Mouse (Mus musculus): ENCODE data around the gene Atg4c. TPM values are rescaled to one million over a fixed set of nuclear protein-coding genes. Genes with fewer than 3 reads are reported as not detected.
A peak's percentile ranks its signal among the peaks of the same experiment; 100 is the strongest.

The Atg4c gene
- polyA plus RNA-seq, 1 experiment from 2014 or later, result 12.2 TPM

- peak overlapping the region; percentile 66 for H3K4me3 ChIP-seq (ENCODE audit: low read depth, low read length)
- peak overlapping the region; percentile 56 for H3K9ac ChIP-seq (ENCODE audit: low read depth, low read length)
- no peak for TF ChIP-seq CTCF (IDR thresholded peaks at IDR 0.05; ENCODE audit: low read depth)
- H3K4me1 ChIP-seq (replicated peaks; ENCODE audit: control insufficient read depth, insufficient read depth, low read length), result no peaks in the 10 kb centered on the region
- no peaks in the 10 kb centered on the region for H3K9me3 ChIP-seq (ENCODE audit: control insufficient read depth)
- WGBS, result 16% methylated on average over 5 of the region's 5 CpGs
- no peaks in the 10 kb centered on the region for H3K36me3 ChIP-seq (ENCODE audit: control insufficient read depth, insufficient read depth)
- ATAC-seq, result no peak
- H3K4me2 ChIP-seq (replicated peaks; ENCODE audit: low read depth), result peak overlapping the region; percentile 66
- H3K27ac ChIP-seq (ENCODE audit: low read depth, low read length), result 0 out of 2 replicates have a peak overlapping the region, but pooled peaks have one; percentile 35
- H3K27me3 ChIP-seq (replicated peaks; ENCODE audit: control insufficient read depth, insufficient read depth, low read length), result no peaks in the 10 kb centered on the region
These were observed 1.1 kb downstream of the Atg4c start for GRCm38 (mm10) chr4:99194826-99195225.

GRCm38 (mm10) chr4:99198721-99199120 lies 5.0 kb downstream of the Atg4c start:
- Histone ChIP-seq H3K27me3 (replicated peaks; ENCODE audit: control insufficient read depth, insufficient read depth, low read length) (no peaks in the 10 kb centered on the region), H3K9ac (ENCODE audit: low read depth, low read length) (no peak overlapping the region), H3K36me3 (ENCODE audit: control insufficient read depth, insufficient read depth) (no peaks in the 10 kb centered on the region), H3K27ac (ENCODE audit: low read depth, low read length) (no peak overlapping the region), H3K9me3 (ENCODE audit: control insufficient read depth) (no peaks in the 10 kb centered on the region), H3K4me2 (replicated peaks; ENCODE audit: low read depth) (no peak overlapping the region), H3K4me1 (replicated peaks; ENCODE audit: control insufficient read depth, insufficient read depth, low read length) (no peaks in the 10 kb centered on the region), H3K4me3 (ENCODE audit: low read depth, low read length) (no peak overlapping the region)
- no peak for TF ChIP-seq CTCF (IDR thresholded peaks at IDR 0.05; ENCODE audit: low read depth)
- no peak for ATAC-seq

- ATAC-seq, result peak; percentile 84
- H3K4me3 ChIP-seq (ENCODE audit: low read depth, low read length), result peak overlapping the region; percentile 15
- no peaks in the 10 kb centered on the region for H3K9me3 ChIP-seq (ENCODE audit: control insufficient read depth)
- peak overlapping the region; percentile 52 for H3K4me2 ChIP-seq (replicated peaks; ENCODE audit: low read depth)
- 42% methylated on average over 13 of the region's 13 CpGs for WGBS
- H3K4me1 ChIP-seq (replicated peaks; ENCODE audit: control insufficient read depth, insufficient read depth, low read length), result no peaks in the 10 kb centered on the region
- TF ChIP-seq CTCF (IDR thresholded peaks at IDR 0.05; ENCODE audit: low read depth), result peak; percentile 11; the same call in 1 of the 2 replicates
- H3K36me3 ChIP-seq (ENCODE audit: control insufficient read depth, insufficient read depth), result no peaks in the 10 kb centered on the region
- H3K27me3 ChIP-seq (replicated peaks; ENCODE audit: control insufficient read depth, insufficient read depth, low read length), result no peaks in the 10 kb centered on the region
- H3K27ac ChIP-seq (ENCODE audit: low read depth, low read length), result peak overlapping the region; percentile 4
- no peak overlapping the region for H3K9ac ChIP-seq (ENCODE audit: low read depth, low read length)
These were observed 6.1 kb downstream of the Atg4c start for GRCm38 (mm10) chr4:99199757-99200251.

- H3K36me3 ChIP-seq (ENCODE audit: control insufficient read depth, insufficient read depth), result no peaks in the 10 kb centered on the region
- no peak overlapping the region for H3K9ac ChIP-seq (ENCODE audit: low read depth, low read length)
- no peak for TF ChIP-seq CTCF (IDR thresholded peaks at IDR 0.05; ENCODE audit: low read depth)
- no peak for ATAC-seq
- no peaks in the 10 kb centered on the region for H3K4me1 ChIP-seq (replicated peaks; ENCODE audit: control insufficient read depth, insufficient read depth, low read length)
- H3K27me3 ChIP-seq (replicated peaks; ENCODE audit: control insufficient read depth, insufficient read depth, low read length), result no peaks in the 10 kb centered on the region
- 80% methylated on average over 7 of the region's 7 CpGs for WGBS
- peak overlapping the region; percentile 52 for H3K4me2 ChIP-seq (replicated peaks; ENCODE audit: low read depth)
- H3K9me3 ChIP-seq (ENCODE audit: control insufficient read depth), result no peaks in the 10 kb centered on the region
- H3K4me3 ChIP-seq (ENCODE audit: low read depth, low read length), result peak overlapping the region; percentile 15; the same call in 1 of the 2 replicates
- peak overlapping the region; percentile 4; the same call in 1 of the 2 replicates for H3K27ac ChIP-seq (ENCODE audit: low read depth, low read length)
These were observed 6.8 kb downstream of the Atg4c start for GRCm38 (mm10) chr4:99200383-99201136.

- no peaks in the 10 kb centered on the region for H3K9me3 ChIP-seq (ENCODE audit: control insufficient read depth)
These were observed 12.0 kb downstream of the Atg4c start for GRCm38 (mm10) chr4:99205773-99206172.

GRCm38 (mm10) chr4:99206356-99206755 lies 12.6 kb downstream of the Atg4c start:
- Histone ChIP-seq H3K36me3 (ENCODE audit: control insufficient read depth, insufficient read depth) (no peaks in the 10 kb centered on the region), H3K9ac (ENCODE audit: low read depth, low read length) (no peak overlapping the region), H3K9me3 (ENCODE audit: control insufficient read depth) (no peaks in the 10 kb centered on the region), H3K27me3 (replicated peaks; ENCODE audit: control insufficient read depth, insufficient read depth, low read length) (no peaks in the 10 kb centered on the region), H3K4me3 (ENCODE audit: low read depth, low read length) (no peak overlapping the region), H3K4me2 (replicated peaks; ENCODE audit: low read depth) (no peak overlapping the region), H3K4me1 (replicated peaks; ENCODE audit: control insufficient read depth, insufficient read depth, low read length) (no peaks in the 10 kb centered on the region), H3K27ac (ENCODE audit: low read depth, low read length) (no peak overlapping the region)
- 51% methylated on average over 3 of the region's 3 CpGs for WGBS
- no peak for ATAC-seq
- no peak for TF ChIP-seq CTCF (IDR thresholded peaks at IDR 0.05; ENCODE audit: low read depth)

More at GRCm38 (mm10) chr4:99205773-99206172, 12.0 kb downstream of the Atg4c start:
- 0 out of 2 replicates have a peak, but pooled peaks have one; percentile 43 for ATAC-seq
- no peaks in the 10 kb centered on the region for H3K36me3 ChIP-seq (ENCODE audit: control insufficient read depth, insufficient read depth)
- no peak overlapping the region for H3K4me3 ChIP-seq (ENCODE audit: low read depth, low read length)
- H3K27ac ChIP-seq (ENCODE audit: low read depth, low read length), result no peak overlapping the region
- H3K27me3 ChIP-seq (replicated peaks; ENCODE audit: control insufficient read depth, insufficient read depth, low read length), result no peaks in the 10 kb centered on the region
- H3K9ac ChIP-seq (ENCODE audit: low read depth, low read length), result no peak overlapping the region
- 84% methylated on average over 6 of the region's 6 CpGs for WGBS
- H3K4me1 ChIP-seq (replicated peaks; ENCODE audit: control insufficient read depth, insufficient read depth, low read length), result no peaks in the 10 kb centered on the region
- TF ChIP-seq CTCF (IDR thresholded peaks at IDR 0.05; ENCODE audit: low read depth), result no peak
- H3K4me2 ChIP-seq (replicated peaks; ENCODE audit: low read depth), result no peak overlapping the region

Measured in intestine, postnatal 0 days (tissue).